Mouse (Mus musculus): ENCODE measurements at regions not wholly inside any gene's neighbourhood (a gene's known extent, or its start where the extent isn't known, plus 50 kb on each side); places are given as distances from the start of the nearest gene placed in this dataset.

DNA sequence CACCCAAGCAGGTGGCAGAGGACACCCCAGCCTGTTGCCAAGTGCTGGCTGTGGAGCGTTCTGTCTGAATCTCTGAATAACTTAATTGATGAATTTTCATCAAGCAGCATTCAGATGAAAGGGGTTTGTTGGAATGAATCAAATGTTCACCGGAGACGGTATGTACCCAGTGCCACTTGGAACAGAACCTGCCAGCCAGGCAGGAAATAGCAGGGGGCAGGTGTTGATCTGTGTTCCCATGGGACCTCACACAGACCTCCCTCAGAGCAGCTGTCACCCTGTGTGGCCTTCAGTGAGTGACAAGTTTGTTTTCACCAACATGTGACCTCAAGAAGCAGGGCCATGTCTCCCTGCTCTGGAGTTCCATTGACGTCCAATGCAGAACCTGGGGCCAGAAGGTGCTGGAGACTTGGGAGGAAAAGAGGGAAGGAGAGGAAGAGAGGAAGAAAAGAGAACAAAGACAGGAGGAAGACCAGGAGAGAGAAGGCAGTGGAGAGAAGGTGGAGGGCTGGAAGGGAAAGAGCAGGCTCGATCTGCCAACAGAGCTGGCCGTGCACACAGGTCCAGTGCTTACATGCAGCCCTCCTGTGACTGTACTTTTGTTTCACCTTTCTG lies 57.3 kb upstream of the 1700021F07Rik start:
- ATAC-seq (replicated peaks) = no peak
- H3K36me3 ChIP-seq (replicated peaks) = no peaks in the 10 kb centered on the region
- no peaks in the 10 kb centered on the region for H3K9me3 ChIP-seq
- H3K4me3 ChIP-seq = no peak overlapping the region
- no peak overlapping the region for H3K9ac ChIP-seq
- H3K27me3 ChIP-seq (replicated peaks) = no peaks in the 10 kb centered on the region
- no peaks in the 10 kb centered on the region for H3K4me1 ChIP-seq
- H3K4me2 ChIP-seq = no peak overlapping the region
- no peak overlapping the region for H3K27ac ChIP-seq
- 65% methylated on average over 6 of the region's 6 CpGs for WGBS

DNA sequence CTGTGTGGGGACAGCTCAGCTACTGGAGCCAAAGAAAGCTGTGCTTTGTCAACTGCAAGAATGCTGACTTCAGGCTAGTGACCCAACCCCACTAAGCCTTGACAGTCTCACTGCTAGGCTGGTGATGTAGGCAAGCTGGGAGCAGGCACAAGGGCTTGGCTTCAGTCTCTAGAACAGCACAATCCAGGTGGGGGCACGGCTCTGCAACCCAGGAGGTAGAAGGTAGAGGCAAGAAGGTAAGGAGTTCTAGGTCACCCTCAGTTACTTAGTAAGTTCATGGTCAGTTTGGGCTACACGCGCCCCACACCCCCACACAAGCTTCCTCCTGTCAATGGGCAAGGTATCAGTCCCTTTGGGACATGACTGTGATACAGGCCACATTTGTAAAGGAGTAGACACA lies 54.2 kb upstream of the 1700021F07Rik start:
- H3K4me1 ChIP-seq = no peaks in the 10 kb centered on the region
- 87% methylated on average over 3 of the region's 3 CpGs for WGBS
- H3K4me3 ChIP-seq = no peak overlapping the region
- no peaks in the 10 kb centered on the region for H3K9me3 ChIP-seq
- H3K9ac ChIP-seq = no peak overlapping the region
- H3K4me2 ChIP-seq = no peak overlapping the region
- no peak for ATAC-seq (replicated peaks)
- H3K27me3 ChIP-seq (replicated peaks) = no peaks in the 10 kb centered on the region
- H3K27ac ChIP-seq = no peak overlapping the region
- no peaks in the 10 kb centered on the region for H3K36me3 ChIP-seq (replicated peaks)

DNA sequence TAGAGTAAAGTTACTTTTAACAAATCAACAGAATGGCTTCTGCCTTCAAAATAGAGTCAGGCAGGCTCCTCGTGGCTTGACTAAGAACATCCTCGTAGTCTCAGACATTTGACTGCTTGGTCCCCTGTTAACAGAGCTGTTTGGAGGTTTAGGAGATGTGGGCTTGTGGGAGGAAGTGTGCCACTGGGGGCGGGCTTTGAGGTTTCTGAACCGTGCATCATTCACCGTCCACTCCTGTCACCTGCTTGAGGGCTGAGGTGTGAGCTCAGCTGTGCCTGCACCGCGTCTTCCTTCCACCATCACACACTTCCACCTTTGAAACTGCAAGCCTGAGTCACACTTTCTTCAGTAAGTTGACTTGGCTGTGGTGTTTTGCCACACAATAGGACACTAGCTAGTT lies 52.6 kb upstream of the 1700021F07Rik start:
- ATAC-seq (replicated peaks) = no peak
- Histone ChIP-seq H3K27ac (no peak overlapping the region), H3K9me3 (no peaks in the 10 kb centered on the region), H3K9ac (no peak overlapping the region), H3K4me3 (no peak overlapping the region), H3K36me3 (replicated peaks) (no peaks in the 10 kb centered on the region), H3K4me1 (no peaks in the 10 kb centered on the region), H3K4me2 (no peak overlapping the region), H3K27me3 (replicated peaks) (no peaks in the 10 kb centered on the region)
- 84% methylated on average over 7 of the region's 7 CpGs for WGBS
